ENCODE assay signal across 8 mouse cellular contexts in genomic region chr11:82782197-82782596, GRCm38 (mm10). TPM values are rescaled to one million over a fixed set of nuclear protein-coding genes. Genes with fewer than 3 reads are reported as not detected.
A peak's percentile ranks its signal among the peaks of the same experiment; 100 is the strongest.
DNase-seq lines count a peak whose midpoint lies in the region; ATAC-seq and TF ChIP-seq lines count a peak whose summit lies in the region.

No protein-coding gene starts in this region.

- no peak for TF ChIP-seq CTCF in ES-Bruce4 (IDR thresholded peaks at IDR 0.05; ENCODE audit: low read depth, low read length)
- TF ChIP-seq CTCF in liver, postnatal 0 days (IDR thresholded peaks at IDR 0.05; ENCODE audit: low read depth) = no peak

- 50% methylated on average over 6 of the region's 6 CpGs for WGBS in heart, embryonic 10.5 days
- WGBS in hindbrain, embryonic 10.5 days = 48% methylated on average over 6 of the region's 6 CpGs
- 46% methylated on average over 6 of the region's 6 CpGs for WGBS in liver, postnatal 0 days (ENCODE audit: insufficient replicate concordance)

- H3K27me3 ChIP-seq in heart, embryonic 10.5 days (ENCODE audit: insufficient read depth, poor library complexity, severe bottlenecking) = no peaks in the 10 kb centered on the region
- no peaks in the 10 kb centered on the region for H3K27me3 ChIP-seq in ES-Bruce4 (ENCODE audit: control insufficient read depth, insufficient read depth, low read length, poor library complexity, severe bottlenecking)
- H3K27me3 ChIP-seq in hindbrain, embryonic 10.5 days (ENCODE audit: insufficient read depth, poor library complexity, severe bottlenecking) = no peaks in the 10 kb centered on the region
- no peaks in the 10 kb centered on the region for H3K27me3 ChIP-seq in liver, postnatal 0 days (ENCODE audit: insufficient read depth, low read length)

- H3K4me2 ChIP-seq in liver, postnatal 0 days (ENCODE audit: low read depth, low read length) = peak overlapping the region; percentile 74

- H3K4me1 ChIP-seq in heart, embryonic 10.5 days = peaks cover 16% of the 10 kb centered on the region
- H3K4me1 ChIP-seq in ES-Bruce4 (ENCODE audit: control insufficient read depth, insufficient read depth, low read length) = peaks cover 5% of the 10 kb centered on the region
- peaks cover 22% of the 10 kb centered on the region for H3K4me1 ChIP-seq in hindbrain, embryonic 10.5 days (replicated peaks)
- peaks cover 16% of the 10 kb centered on the region; the same call in 1 of the 2 replicates for H3K4me1 ChIP-seq in liver, postnatal 0 days (ENCODE audit: insufficient read depth)

- peak overlapping the region; percentile 95 for H3K4me3 ChIP-seq in heart, embryonic 10.5 days
- H3K4me3 ChIP-seq in ES-Bruce4 (ENCODE audit: low read depth, low read length) = peak overlapping the region; percentile 90
- peak overlapping the region; percentile 81 for H3K4me3 ChIP-seq in hindbrain, embryonic 10.5 days
- peak overlapping the region; percentile 99 for H3K4me3 ChIP-seq in liver, postnatal 0 days (ENCODE audit: low read depth, low read length)

- H3K9ac ChIP-seq in ES-Bruce4 (ENCODE audit: low read depth, poor library complexity, severe bottlenecking) = peak overlapping the region; percentile 98
- peak overlapping the region; percentile 98 for H3K9ac ChIP-seq in liver, postnatal 0 days (replicated peaks)

- DNase-seq in heart, embryonic 10.5 days (ENCODE audit: low spot score) = peak; percentile 69
- DNase-seq in heart, postnatal 25 days (ENCODE audit: low spot score) = no peak
- no peak for DNase-seq in hindbrain, embryonic 10.5 days (ENCODE audit: low spot score)
- DNase-seq in liver, postnatal 0 days = no peak
- no peak for DNase-seq in natural killer cell, adult 2 months (ENCODE audit: low spot score in 2 of 2)
- no peak for DNase-seq in layer of hippocampus, postnatal 14 days (ENCODE audit: low spot score in 2 of 2)
- no peak for DNase-seq in thymus, postnatal 25 days

- no peak for TF ChIP-seq POLR2A in ES-Bruce4 (IDR thresholded peaks at IDR 0.05; ENCODE audit: insufficient read depth, low read length)

- intact Hi-C loops in heart, postnatal 25 days (cut with DNase I) = loop anchor here (10.0 kb wide), 1 partner anchor 513 kb away; the partner anchor contains the start of gene Ap2b1

- peaks cover 40% of the 10 kb centered on the region for H3K36me3 ChIP-seq in heart, embryonic 10.5 days
- peaks cover 37% of the 10 kb centered on the region for H3K36me3 ChIP-seq in ES-Bruce4 (ENCODE audit: control insufficient read depth, insufficient read depth, low read length, poor library complexity, severe bottlenecking)
- H3K36me3 ChIP-seq in hindbrain, embryonic 10.5 days = peaks cover 42% of the 10 kb centered on the region
- H3K36me3 ChIP-seq in liver, postnatal 0 days (replicated peaks; ENCODE audit: insufficient read depth, low read length) = peaks cover 24% of the 10 kb centered on the region

- H3K27ac ChIP-seq in heart, embryonic 10.5 days = peak overlapping the region; percentile 99
- no peak overlapping the region for H3K27ac ChIP-seq in ES-Bruce4 (ENCODE audit: insufficient read depth, low read length)
- peak overlapping the region; percentile 99 for H3K27ac ChIP-seq in hindbrain, embryonic 10.5 days
- H3K27ac ChIP-seq in liver, postnatal 0 days (ENCODE audit: low read depth) = peak overlapping the region; percentile 94

- H3K9me3 ChIP-seq in heart, embryonic 10.5 days = no peaks in the 10 kb centered on the region
- no peaks in the 10 kb centered on the region for H3K9me3 ChIP-seq in ES-Bruce4 (replicated peaks; ENCODE audit: control insufficient read depth, insufficient read depth, low read length, poor library complexity, severe bottlenecking)
- no peaks in the 10 kb centered on the region for H3K9me3 ChIP-seq in hindbrain, embryonic 10.5 days
- H3K9me3 ChIP-seq in liver, postnatal 0 days (ENCODE audit: low read length) = no peaks in the 10 kb centered on the region

- ATAC-seq in liver, postnatal 0 days = no peak

- TF ChIP-seq EP300 in ES-Bruce4 (IDR thresholded peaks at IDR 0.05; ENCODE audit: insufficient read depth, low read depth, low read length) = no peak
- no peak for TF ChIP-seq EP300 in liver, postnatal 0 days (IDR thresholded peaks at IDR 0.05; ENCODE audit: low read depth)

RNA-seq across cellular contexts. Expression of gene Lig3, which starts 1.3 kb away (rescaled TPM):
- 31.8 and 32.4 TPM in 2 replicates for polyA plus RNA-seq in heart, embryonic 10.5 days (2016; fragmentation: Nextera tagmentation; extraction: Ambion mirVana)
- total RNA-seq in heart, postnatal 25 days (2021) = 10 to 100 TPM; 17.9 to 21.5 TPM
- 56.3 and 64.7 TPM in 2 replicates for polyA plus RNA-seq in ES-Bruce4 (2011; ENCODE audit: insufficient read depth, insufficient read length, low read depth, missing spikeins)
- polyA plus RNA-seq in hindbrain, embryonic 10.5 days (2016; fragmentation: Nextera tagmentation; extraction: Ambion mirVana) = 43.2 and 44.1 TPM in 2 replicates
- 4.8 TPM in 2 replicates for polyA plus RNA-seq in liver, postnatal 0 days (2015; fragmentation: Nextera tagmentation; extraction: Ambion mirVana)
- total RNA-seq in layer of hippocampus, postnatal 14 days (2021) = 10 to 100 TPM; 27.1 to 27.8 TPM

RNA-seq across cellular contexts. Expression of gene Zfp830, which starts 18.1 kb away (rescaled TPM):
- 29.6 and 37.3 TPM in 2 replicates for polyA plus RNA-seq in heart, embryonic 10.5 days (2016; fragmentation: Nextera tagmentation; extraction: Ambion mirVana)
- 10 to 100 TPM; 13.9 to 15.4 TPM for total RNA-seq in heart, postnatal 25 days (2021)
- 24.8 and 25.6 TPM in 2 replicates for polyA plus RNA-seq in ES-Bruce4 (2011; ENCODE audit: insufficient read depth, insufficient read length, low read depth, missing spikeins)
- 31.6 and 35.8 TPM in 2 replicates for polyA plus RNA-seq in hindbrain, embryonic 10.5 days (2016; fragmentation: Nextera tagmentation; extraction: Ambion mirVana)
- polyA plus RNA-seq in liver, postnatal 0 days (2015; fragmentation: Nextera tagmentation; extraction: Ambion mirVana) = 11.8 and 11.9 TPM in 2 replicates
- 10 to 100 TPM; 14.6 to 17.1 TPM for total RNA-seq in layer of hippocampus, postnatal 14 days (2021)

RNA-seq across cellular contexts. Expression of gene Cct6b, which starts 18.1 kb away (rescaled TPM):
- 0.14 and 0.26 TPM in 2 replicates for polyA plus RNA-seq in heart, embryonic 10.5 days (2016; fragmentation: Nextera tagmentation; extraction: Ambion mirVana)
- total RNA-seq in heart, postnatal 25 days (2021) = under 1 TPM; 0.20 to 0.26 TPM
- polyA plus RNA-seq in ES-Bruce4 (2011; ENCODE audit: insufficient read depth, insufficient read length, low read depth, missing spikeins) = 1.1 and 1.6 TPM in 2 replicates
- 0.37 and 0.41 TPM in 2 replicates for polyA plus RNA-seq in hindbrain, embryonic 10.5 days (2016; fragmentation: Nextera tagmentation; extraction: Ambion mirVana)
- 0.28 and 0.32 TPM in 2 replicates for polyA plus RNA-seq in liver, postnatal 0 days (2015; fragmentation: Nextera tagmentation; extraction: Ambion mirVana)
- total RNA-seq in layer of hippocampus, postnatal 14 days (2021) = under 1 TPM in 1 of 2 experiments, not detected in 1; 0.78 TPM
